Comparison of ENCODE assay signal across 16 mouse cellular contexts in the genomic region with DNA sequence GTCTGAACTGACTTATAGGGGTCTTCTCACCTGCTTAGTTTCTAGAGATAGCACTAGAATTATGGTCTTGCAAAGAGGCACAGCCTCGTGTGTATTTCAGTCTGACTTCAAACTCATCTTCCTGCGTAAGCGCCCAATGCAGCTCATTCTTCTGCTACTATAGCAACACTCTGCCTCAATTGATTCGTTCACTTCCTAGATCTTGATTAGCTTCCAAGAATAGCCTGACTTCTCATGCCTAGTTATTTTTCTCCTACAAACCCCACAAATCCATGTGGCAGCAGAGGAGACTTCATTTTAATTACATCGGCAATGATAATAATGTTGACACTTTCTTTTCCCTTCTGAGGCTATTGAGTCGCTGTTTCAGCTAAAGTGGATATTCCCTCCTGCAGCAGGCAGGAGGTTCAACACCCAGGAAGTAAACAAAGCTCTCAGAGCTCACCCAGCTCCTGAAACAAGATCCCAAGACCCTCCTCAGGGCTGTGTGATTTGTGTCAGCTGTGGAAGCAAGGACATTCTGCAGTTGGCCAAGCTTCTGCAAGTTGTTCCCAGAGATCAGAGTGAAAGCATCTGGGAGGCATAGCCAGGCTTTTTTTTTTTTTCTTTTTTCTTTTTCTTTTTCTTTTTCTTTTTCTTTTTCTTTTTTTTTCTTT.
DNase-seq lines count a peak whose midpoint lies in the region; ATAC-seq and TF ChIP-seq lines count a peak whose summit lies in the region.
"Had no signal": no experiment of that assay in that cellular context is flagged by ENCODE, and none has a peak within 500 bp of the region (broad histone marks: within the 10 kb centered on the region; RNA-seq: fewer than 3 reads in every experiment).

No protein-coding gene starts in this region.

- H3K9ac ChIP-seq in heart, adult 2 months (ENCODE audit: low read depth, low read length), result no peak overlapping the region
- no peak overlapping the region for H3K9ac ChIP-seq in stomach, postnatal 0 days (ENCODE audit: low read length)
- H3K9ac ChIP-seq: hindbrain, embryonic 14.5 days; limb, embryonic 13.5 days; liver, postnatal 0 days; midbrain, embryonic 12.5 days had no signal

- no peak for TF ChIP-seq CTCF in heart, adult 2 months (IDR thresholded peaks at IDR 0.05)
- no peak for TF ChIP-seq CTCF in stomach, postnatal 0 days (IDR thresholded peaks at IDR 0.05; ENCODE audit: low read depth)

- H3K4me3 ChIP-seq in heart, adult 2 months, result no peak overlapping the region
- no peak overlapping the region for H3K4me3 ChIP-seq in stomach, postnatal 0 days (ENCODE audit: low read depth, low read length)
- H3K4me3 ChIP-seq: limb, embryonic 13.5 days; midbrain, embryonic 12.5 days had no signal

- intact Hi-C loops in heart, adult 2 months (cut with DNase I), result no loop called here

- H3K27ac ChIP-seq in heart, adult 2 months, result no peak overlapping the region
- peak overlapping the region; percentile 49; the same call in 1 of the 2 replicates for H3K27ac ChIP-seq in stomach, postnatal 0 days (replicated peaks)
- H3K27ac ChIP-seq: hindbrain, embryonic 14.5 days; limb, embryonic 13.5 days; midbrain, embryonic 12.5 days had no signal

- 60% methylated on average over 6 of the region's 6 CpGs for WGBS in heart, adult 2 months
- 20% methylated on average over 6 of the region's 6 CpGs for WGBS in stomach, postnatal 0 days

- H3K4me1 ChIP-seq in heart, adult 2 months (ENCODE audit: control insufficient read depth, insufficient read depth, low read length), result no peaks in the 10 kb centered on the region
- no peaks in the 10 kb centered on the region for H3K4me1 ChIP-seq in stomach, postnatal 0 days (replicated peaks; ENCODE audit: control insufficient read depth, insufficient read depth)
- H3K4me1 ChIP-seq: limb, embryonic 13.5 days; midbrain, embryonic 12.5 days had no signal

- TF ChIP-seq POLR2A in heart, adult 2 months (IDR thresholded peaks at IDR 0.05; ENCODE audit: insufficient read depth, low read depth, low read length), result no peak

- peak; percentile 8 to 13 for DNase-seq in heart, adult 9 months (ENCODE audit: low spot score in 2 of 2)
- DNase-seq in heart, adult 2 months, result no peak
- peak; percentile 8 for DNase-seq in layer of hippocampus, adult 11-12 months (ENCODE audit: low spot score)
- DNase-seq in layer of hippocampus, postnatal 36 days, result no peak
- DNase-seq in right cerebral cortex, adult 18-20 months, result peak; percentile 8
- DNase-seq in right cerebral cortex, postnatal 25 days, result no peak
- DNase-seq in stomach, postnatal 0 days (ENCODE audit: low spot score), result no peak
- DNase-seq in gastrocnemius, postnatal 10 days, result no peak
- DNase-seq: adrenal gland, postnatal 25 days; cerebellum, adult 11 months; liver, postnatal 0 days; spleen, adult 18-20 months had no signal

- no peaks in the 10 kb centered on the region for H3K9me3 ChIP-seq in stomach, postnatal 0 days (ENCODE audit: control insufficient read depth, low read length)
- H3K9me3 ChIP-seq: G1E; limb, embryonic 13.5 days; midbrain, embryonic 12.5 days had no signal

- H3K36me3 ChIP-seq in heart, adult 2 months (ENCODE audit: control insufficient read depth, insufficient read depth, low read length), result no peaks in the 10 kb centered on the region
- no peaks in the 10 kb centered on the region for H3K36me3 ChIP-seq in stomach, postnatal 0 days (ENCODE audit: control insufficient read depth, insufficient read depth, low read length)
- H3K36me3 ChIP-seq: G1E; limb, embryonic 13.5 days; midbrain, embryonic 12.5 days had no signal

- H3K79me2 ChIP-seq in heart, adult 2 months (replicated peaks; ENCODE audit: control insufficient read depth, insufficient read depth, low read length), result no peaks in the 10 kb centered on the region

- 0 out of 2 replicates have a peak, but pooled peaks have one; percentile 47 for ATAC-seq in stomach, postnatal 0 days (ENCODE audit: low FRiP score, low TSS enrichment)
- ATAC-seq: liver, postnatal 0 days had no signal

- H3K27me3 ChIP-seq in heart, adult 2 months (ENCODE audit: control insufficient read depth, insufficient read depth, low read length), result no peaks in the 10 kb centered on the region
- no peaks in the 10 kb centered on the region for H3K27me3 ChIP-seq in stomach, postnatal 0 days (ENCODE audit: control insufficient read depth, insufficient read depth, low read length)
- H3K27me3 ChIP-seq: limb, embryonic 13.5 days; midbrain, embryonic 12.5 days had no signal

- peak overlapping the region; percentile 29 for H3K4me2 ChIP-seq in stomach, postnatal 0 days (replicated peaks; ENCODE audit: low read depth)
- H3K4me2 ChIP-seq: hindbrain, embryonic 14.5 days; limb, embryonic 13.5 days; midbrain, embryonic 12.5 days had no signal

- no peak for TF ChIP-seq EP300 in heart, adult 2 months (IDR thresholded peaks at IDR 0.05; ENCODE audit: insufficient read depth, low read depth, low read length)
- TF ChIP-seq EP300 in stomach, postnatal 0 days (optimal IDR thresholded peaks at IDR 0.05), result no peak

Comparison
In these comparisons a context has a peak if more than half of its experiments do, and no peak if none do; other contexts are left out.
1. DNase-seq: peak in heart, adult 9 months (2 of 2), layer of hippocampus, adult 11-12 months (single experiment) and right cerebral cortex, adult 18-20 months (single experiment); none in heart, adult 2 months (0 of 2), layer of hippocampus, postnatal 36 days (0 of 2), right cerebral cortex, postnatal 25 days (single experiment), stomach, postnatal 0 days (single experiment) and gastrocnemius, postnatal 10 days (single experiment).